8 mouse cellular contexts compared by ENCODE assay signal in the genomic region with DNA sequence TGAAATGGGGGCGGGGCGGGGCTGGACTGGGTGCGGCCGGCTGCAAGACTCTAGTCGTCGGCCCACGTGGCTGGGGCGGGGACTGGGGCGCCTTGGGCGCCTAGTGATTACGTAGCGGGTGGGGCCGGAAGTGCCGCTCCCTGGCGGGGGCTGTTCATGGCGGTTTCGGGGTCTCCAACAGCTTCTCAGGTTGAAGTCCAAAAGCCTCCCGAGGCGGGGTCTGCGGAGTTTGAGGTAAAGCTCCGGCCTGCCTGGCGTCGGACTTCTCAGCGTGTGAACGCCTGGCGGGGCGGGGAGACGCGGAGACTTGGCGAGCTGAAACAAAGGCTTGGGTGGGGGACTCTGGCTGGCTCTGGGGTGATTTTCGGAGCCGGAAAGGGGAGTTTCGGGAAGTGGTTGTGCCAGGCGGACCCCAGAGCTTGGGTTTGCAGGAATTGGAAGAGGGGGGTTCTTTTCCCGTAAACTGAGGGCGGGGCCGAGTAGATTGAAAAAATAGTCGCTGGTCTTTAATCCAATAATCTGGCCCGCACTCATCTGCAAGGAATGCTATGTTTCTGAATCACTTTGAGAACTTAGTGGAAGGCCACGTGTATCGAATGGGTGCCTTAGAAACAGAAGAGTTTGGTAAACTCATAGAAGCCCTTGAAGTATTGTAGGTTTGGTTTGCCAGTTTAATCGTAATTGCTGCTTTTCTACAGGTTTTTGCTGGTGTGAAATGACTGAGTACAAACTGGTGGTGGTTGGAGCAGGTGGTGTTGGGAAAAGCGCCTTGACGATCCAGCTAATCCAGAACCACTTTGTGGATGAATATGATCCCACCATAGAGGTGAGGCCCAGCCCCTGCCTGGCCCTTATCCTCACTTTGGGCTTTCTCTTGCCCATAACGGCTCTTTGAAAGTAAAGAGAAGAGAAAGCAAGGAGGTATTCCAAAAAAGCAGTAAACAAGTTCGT. TPM values are rescaled to one million over a fixed set of nuclear protein-coding genes. Genes with fewer than 3 reads are reported as not detected.
DNase-seq lines count a peak whose midpoint lies in the region; ATAC-seq and TF ChIP-seq lines count a peak whose summit lies in the region.

A gene (plus strand): TSS at position 79 of the 951 bp plus-strand sequence.

- WGBS in heart, embryonic 11.5 days (ENCODE audit: insufficient replicate concordance), result 3% methylated on average over 46 of the region's 46 CpGs
- WGBS in kidney, embryonic 16.5 days, result 2% methylated on average over 46 of the region's 46 CpGs
- 2% methylated on average over 46 of the region's 46 CpGs for WGBS in liver, adult 2 months

- TF ChIP-seq POLR2A in liver, adult 2 months (IDR thresholded peaks at IDR 0.05; ENCODE audit: extremely low read depth, insufficient read depth, low read length), result peak; percentile 28; the same call in 1 of the 2 replicates
- peak; percentile 34 for TF ChIP-seq POLR2A in myocyte (IDR thresholded peaks at IDR 0.05; ENCODE audit: insufficient read length, low read depth)

- H3K79me2 ChIP-seq in liver, adult 2 months (ENCODE audit: control insufficient read depth, insufficient read depth, low read length), result no peaks in the 10 kb centered on the region; the same call in 1 of the 2 replicates
- peaks cover 28% of the 10 kb centered on the region for H3K79me2 ChIP-seq in myocyte (ENCODE audit: control insufficient read depth, insufficient read depth)

- peaks cover 40% of the 10 kb centered on the region for H3K36me3 ChIP-seq in heart, embryonic 11.5 days (ENCODE audit: control insufficient read depth, insufficient read depth, low read length)
- peaks cover 54% of the 10 kb centered on the region for H3K36me3 ChIP-seq in kidney, embryonic 16.5 days (ENCODE audit: insufficient read depth, low read length)
- peaks cover 48% of the 10 kb centered on the region for H3K36me3 ChIP-seq in liver, adult 2 months (ENCODE audit: control insufficient read depth, insufficient read depth, low read length)
- H3K36me3 ChIP-seq in myocyte (ENCODE audit: control insufficient read depth, insufficient read depth), result peaks cover 68% of the 10 kb centered on the region
- H3K36me3 ChIP-seq in splenic B cell, adult 2 months (ENCODE audit: control insufficient read depth, insufficient read depth, low read length, poor library complexity, severe bottlenecking), result peaks cover 15% of the 10 kb centered on the region; the same call in 1 of the 2 replicates

- DNase-seq in B cell, adult 2 months, result peak; percentile 98
- DNase-seq in brain, adult 2 months (ENCODE audit: low read depth, low spot score), result peak; percentile 93
- peak; percentile 66 for DNase-seq in liver, adult 2 months (ENCODE audit: extremely low read depth, low read depth, low spot score)
- DNase-seq in splenic B cell, adult 2 months (ENCODE audit: low read depth, low spot score), result peak; percentile 92

- peaks cover 3% of the 10 kb centered on the region; the same call in 1 of the 2 replicates for H3K4me1 ChIP-seq in heart, embryonic 11.5 days (ENCODE audit: control insufficient read depth, insufficient read depth, low read length)
- H3K4me1 ChIP-seq in kidney, embryonic 16.5 days (ENCODE audit: insufficient read depth, low read length), result peaks cover 10% of the 10 kb centered on the region
- peaks cover 4% of the 10 kb centered on the region; the same call in 1 of the 2 replicates for H3K4me1 ChIP-seq in liver, adult 2 months (ENCODE audit: control insufficient read depth, insufficient read depth, low read length)

- H3ac ChIP-seq in myocyte (ENCODE audit: control insufficient read depth, insufficient read length), result peak within 1 kb of the TSS; percentile 11

- H3K4me3 ChIP-seq in heart, embryonic 11.5 days (ENCODE audit: low read depth, low read length), result peak within 1 kb of the TSS; percentile 82
- H3K4me3 ChIP-seq in kidney, embryonic 16.5 days (ENCODE audit: low read length), result peak within 1 kb of the TSS; percentile 77
- peak within 1 kb of the TSS; percentile 96 for H3K4me3 ChIP-seq in liver, adult 2 months (ENCODE audit: insufficient read depth, low read depth, low read length)
- peak within 1 kb of the TSS; percentile 93 for H3K4me3 ChIP-seq in myocyte

- TF ChIP-seq CTCF in liver, adult 2 months (IDR thresholded peaks at IDR 0.05; ENCODE audit: low read depth, low read length), result no peak

- H3K27ac ChIP-seq in heart, embryonic 11.5 days (ENCODE audit: low read depth, low read length), result peak within 1 kb of the TSS; percentile 92
- peak within 1 kb of the TSS; percentile 95 for H3K27ac ChIP-seq in kidney, embryonic 16.5 days (ENCODE audit: low read length)
- peak within 1 kb of the TSS; percentile 81 for H3K27ac ChIP-seq in liver, adult 2 months (replicated peaks; ENCODE audit: insufficient read depth, low read depth, low read length)

- ATAC-seq in erythroblast, adult 5-6 weeks (replicated peaks; ENCODE audit: low FRiP score, poor library complexity, severe bottlenecking), result peak; percentile 100
- peak; percentile 95 for ATAC-seq in heart, embryonic 11.5 days (replicated peaks; ENCODE audit: insufficient number of reproducible peaks, low FRiP score, low TSS enrichment)
- ATAC-seq in kidney, embryonic 16.5 days (ENCODE audit: low FRiP score, low TSS enrichment), result peak; percentile 99

- peak within 1 kb of the TSS; percentile 82 for H3K4me2 ChIP-seq in heart, embryonic 11.5 days
- H3K4me2 ChIP-seq in kidney, embryonic 16.5 days (replicated peaks; ENCODE audit: low read depth, low read length), result peak within 1 kb of the TSS; percentile 77
- peak within 1 kb of the TSS; percentile 91 for H3K4me2 ChIP-seq in myocyte (ENCODE audit: low read depth)

- H3K27me3 ChIP-seq in heart, embryonic 11.5 days (ENCODE audit: control insufficient read depth, insufficient read depth, low read length), result no peaks in the 10 kb centered on the region
- no peaks in the 10 kb centered on the region for H3K27me3 ChIP-seq in kidney, embryonic 16.5 days (ENCODE audit: insufficient read depth, low read length)
- H3K27me3 ChIP-seq in liver, adult 2 months (ENCODE audit: control insufficient read depth, insufficient read depth, low read length), result no peaks in the 10 kb centered on the region
- no peaks in the 10 kb centered on the region for H3K27me3 ChIP-seq in myocyte (ENCODE audit: control insufficient read depth, insufficient read depth, insufficient read length)
- H3K27me3 ChIP-seq in splenic B cell, adult 2 months (ENCODE audit: control insufficient read depth, insufficient read depth, low read length, poor library complexity, severe bottlenecking), result no peaks in the 10 kb centered on the region

- H3K9ac ChIP-seq in heart, embryonic 11.5 days (ENCODE audit: low read depth, low read length), result peak within 1 kb of the TSS; percentile 94
- peak within 1 kb of the TSS; percentile 84 for H3K9ac ChIP-seq in kidney, embryonic 16.5 days (replicated peaks; ENCODE audit: low read length)
- peak within 1 kb of the TSS; percentile 79 for H3K9ac ChIP-seq in liver, adult 2 months (ENCODE audit: low read depth, low read length)

- H3K9me3 ChIP-seq in heart, embryonic 11.5 days (replicated peaks; ENCODE audit: control insufficient read depth, low read length), result no peaks in the 10 kb centered on the region
- H3K9me3 ChIP-seq in kidney, embryonic 16.5 days (ENCODE audit: low read length), result no peaks in the 10 kb centered on the region

TF ChIP-seq in myocyte, 11 proteins besides CTCF, POLR2A, EP300 and RAD21:
- no peak for TF ChIP-seq TCF12 (IDR thresholded peaks at IDR 0.05; ENCODE audit: insufficient read depth, poor library complexity, severe bottlenecking)
- peak; percentile 83 for TF ChIP-seq POLR2AphosphoS2 (IDR thresholded peaks at IDR 0.05; ENCODE audit: insufficient read length, low read depth)
- peak; percentile 79 for TF ChIP-seq USF1 (IDR thresholded peaks at IDR 0.05; ENCODE audit: low read depth)
- no peak for TF ChIP-seq E2F4 (IDR thresholded peaks at IDR 0.05; ENCODE audit: insufficient read depth)
- TF ChIP-seq MYOG (IDR thresholded peaks at IDR 0.05; ENCODE audit: control insufficient read depth in 1 of 3, insufficient read depth in 1 of 3, insufficient read length in 2 of 3, low read depth in 2 of 3), result no peak
- no peak for TF ChIP-seq MAX (IDR thresholded peaks at IDR 0.05; ENCODE audit: low read depth)

RNA-seq across cellular contexts. Expression of the gene that starts here (rescaled TPM):
- 23.4 and 42.7 TPM in 2 replicates for total RNA-seq in erythroblast, adult 5-6 weeks (2015; ENCODE audit: low replicate concordance)
- 26.6 and 29.6 TPM in 2 replicates for total RNA-seq in erythroblast, adult 5-6 weeks (2017; ENCODE audit: low replicate concordance)
- polyA plus RNA-seq in heart, embryonic 11.5 days (2014; fragmentation: Nextera tagmentation; extraction: Ambion mirVana), result 99.1 and 101 TPM in 2 replicates
- polyA plus RNA-seq in kidney, embryonic 16.5 days (2015; fragmentation: Nextera tagmentation; extraction: Ambion mirVana), result 102 and 104 TPM in 2 replicates
- 12.1 and 12.6 TPM in 2 replicates for total RNA-seq in liver, adult 2 months (2014; rRNA removed)
- polyA plus RNA-seq in liver, adult 2 months (2012; rRNA removed), result 6.9 and 7.1 TPM in 2 replicates
- 44.5 TPM for polyA plus RNA-seq in myocyte (2012; fragmentation: generic; extraction: Trizol)

Comparison
In these comparisons a context has a peak if more than half of its experiments do, and no peak if none do; other contexts are left out.
1. Peak in every context shown above with its lines: DNase-seq, ATAC-seq, H3K4me3 ChIP-seq and H3K27ac ChIP-seq.